Mouse (Mus musculus): ENCODE measurements around the gene Dapk1. TPM values are rescaled to one million over a fixed set of nuclear protein-coding genes. Genes with fewer than 3 reads are reported as not detected.

Gene Dapk1
- polyA plus RNA-seq, 1 experiment: 7.4 TPM

DNA sequence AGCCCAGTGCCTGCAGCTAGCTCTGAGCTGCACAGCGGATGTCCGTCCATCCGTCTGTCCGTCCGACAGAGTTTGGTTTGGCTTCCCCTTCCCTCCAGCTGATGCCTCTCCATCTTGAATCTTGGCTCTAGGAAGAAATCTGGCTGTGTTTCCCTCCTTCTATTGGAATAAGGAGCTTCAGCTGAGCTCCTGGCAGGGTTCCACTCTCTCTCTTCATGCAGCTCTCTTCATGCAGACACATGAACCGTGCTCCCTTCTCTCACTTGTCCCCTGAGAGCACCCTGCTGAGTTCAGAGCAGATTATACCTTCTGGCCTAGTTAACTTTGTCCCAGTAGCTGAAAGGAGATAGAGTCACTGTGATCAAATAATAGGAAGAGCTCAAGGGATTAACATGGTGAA is 83.5 kb downstream of the Dapk1 start:
- H3K4me1 ChIP-seq: peaks cover 43% of the 10 kb centered on the region
- peaks cover 36% of the 10 kb centered on the region for H3K36me3 ChIP-seq (replicated peaks; ENCODE audit: low read length)
- H3K4me3 ChIP-seq (replicated peaks): no peak overlapping the region
- H3K9me3 ChIP-seq: no peaks in the 10 kb centered on the region
- no peaks in the 10 kb centered on the region for H3K27me3 ChIP-seq (replicated peaks)
- no peak for TF ChIP-seq FLI1 (IDR thresholded peaks at IDR 0.05; ENCODE audit: low read length)
- no peak for TF ChIP-seq GATA1 (IDR thresholded peaks at IDR 0.05; ENCODE audit: borderline replicate concordance, low read length)

- peaks cover 34% of the 10 kb centered on the region for H3K36me3 ChIP-seq (replicated peaks; ENCODE audit: low read length)
- no peaks in the 10 kb centered on the region for H3K27me3 ChIP-seq (replicated peaks)
- H3K9me3 ChIP-seq: no peaks in the 10 kb centered on the region
- no peak for TF ChIP-seq GATA1 (IDR thresholded peaks at IDR 0.05; ENCODE audit: borderline replicate concordance, low read length)
- TF ChIP-seq FLI1 (IDR thresholded peaks at IDR 0.05; ENCODE audit: low read length): no peak
- no peak overlapping the region for H3K4me3 ChIP-seq (replicated peaks)
- peaks cover 43% of the 10 kb centered on the region for H3K4me1 ChIP-seq
These were observed 84.4 kb downstream of the Dapk1 start for GRCm38 (mm10) chr13:60686024-60686663.

DNA sequence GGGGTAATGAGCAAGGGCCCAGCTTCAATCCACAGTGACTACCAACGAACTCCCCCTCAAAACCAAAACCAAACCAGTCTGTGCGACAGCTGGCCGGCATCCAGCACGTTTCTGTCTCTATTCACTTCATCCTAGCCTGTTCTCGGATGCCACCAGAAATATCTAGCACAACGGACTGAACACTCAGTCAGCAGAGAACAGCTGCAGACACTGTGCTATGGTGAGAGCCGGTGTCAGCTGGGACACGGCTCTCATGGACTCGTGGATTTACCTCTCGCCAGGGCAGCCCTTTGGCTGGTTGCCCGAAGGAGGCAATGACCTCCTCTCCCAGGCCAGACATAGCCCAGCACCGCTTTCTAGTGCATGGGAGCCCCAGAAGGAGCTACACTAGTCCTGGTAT is 85.2 kb downstream of the Dapk1 start:
- Histone ChIP-seq H3K27me3 (replicated peaks) (no peaks in the 10 kb centered on the region), H3K9me3 (peaks cover 5% of the 10 kb centered on the region), H3K4me1 (peaks cover 49% of the 10 kb centered on the region), H3K36me3 (replicated peaks; ENCODE audit: low read length) (peaks cover 42% of the 10 kb centered on the region), H3K4me3 (replicated peaks) (no peak overlapping the region)
- no peak for TF ChIP-seq GATA1 (IDR thresholded peaks at IDR 0.05; ENCODE audit: borderline replicate concordance, low read length)
- no peak for TF ChIP-seq FLI1 (IDR thresholded peaks at IDR 0.05; ENCODE audit: low read length)

- H3K4me1 ChIP-seq: peaks cover 47% of the 10 kb centered on the region
- H3K9me3 ChIP-seq: peaks cover 9% of the 10 kb centered on the region
- H3K27me3 ChIP-seq (replicated peaks): no peaks in the 10 kb centered on the region
- peaks cover 42% of the 10 kb centered on the region for H3K36me3 ChIP-seq (replicated peaks; ENCODE audit: low read length)
- H3K4me3 ChIP-seq (replicated peaks): no peak overlapping the region
- TF ChIP-seq GATA1 (IDR thresholded peaks at IDR 0.05; ENCODE audit: borderline replicate concordance, low read length): no peak
- TF ChIP-seq FLI1 (IDR thresholded peaks at IDR 0.05; ENCODE audit: low read length): no peak
These were observed 85.7 kb downstream of the Dapk1 start for GRCm38 (mm10) chr13:60687462-60687861.

DNA sequence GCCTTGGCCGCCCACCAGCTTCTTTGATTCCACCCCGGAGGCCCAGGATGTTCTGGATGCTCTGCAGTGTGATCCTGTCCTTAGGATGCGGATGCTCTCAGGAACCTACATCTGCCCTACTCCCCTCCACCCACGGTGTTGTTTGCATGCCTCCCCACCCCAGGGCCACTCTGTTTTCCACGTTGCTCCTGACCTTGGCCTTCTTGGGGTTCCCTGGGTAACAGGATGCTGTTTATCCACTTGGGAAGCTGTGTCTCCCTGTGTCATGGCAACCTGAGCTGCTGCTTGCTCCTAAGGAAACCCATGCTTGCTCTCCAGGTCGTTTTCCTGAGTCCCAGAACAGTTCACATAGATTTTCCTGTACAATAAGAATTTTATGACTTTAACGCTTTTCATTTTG is 86.1 kb downstream of the Dapk1 start:
- peaks cover 9% of the 10 kb centered on the region for H3K9me3 ChIP-seq
- H3K4me3 ChIP-seq (replicated peaks): no peak overlapping the region
- TF ChIP-seq FLI1 (IDR thresholded peaks at IDR 0.05; ENCODE audit: low read length) (no peak), GATA1 (IDR thresholded peaks at IDR 0.05; ENCODE audit: borderline replicate concordance, low read length) (no peak)
- peaks cover 42% of the 10 kb centered on the region for H3K36me3 ChIP-seq (replicated peaks; ENCODE audit: low read length)
- peaks cover 42% of the 10 kb centered on the region for H3K4me1 ChIP-seq
- no peaks in the 10 kb centered on the region for H3K27me3 ChIP-seq (replicated peaks)

- TF ChIP-seq GATA1 (IDR thresholded peaks at IDR 0.05; ENCODE audit: borderline replicate concordance, low read length): no peak
- TF ChIP-seq FLI1 (IDR thresholded peaks at IDR 0.05; ENCODE audit: low read length): no peak
- Histone ChIP-seq H3K36me3 (replicated peaks; ENCODE audit: low read length) (peaks cover 37% of the 10 kb centered on the region), H3K9me3 (peaks cover 9% of the 10 kb centered on the region)
These were observed 89.2 kb downstream of the Dapk1 start for GRCm38 (mm10) chr13:60690921-60691320.

GRCm38 (mm10) chr13:60691940-60692339 is 90.2 kb downstream of the Dapk1 start:
- H3K4me1 ChIP-seq: peaks cover 44% of the 10 kb centered on the region
- peaks cover 42% of the 10 kb centered on the region for H3K36me3 ChIP-seq (replicated peaks; ENCODE audit: low read length)
- no peak for TF ChIP-seq GATA1 (IDR thresholded peaks at IDR 0.05; ENCODE audit: borderline replicate concordance, low read length)
- TF ChIP-seq FLI1 (IDR thresholded peaks at IDR 0.05; ENCODE audit: low read length): no peak
- peak overlapping the region; percentile 8 for H3K4me3 ChIP-seq (replicated peaks)
- no peaks in the 10 kb centered on the region for H3K27me3 ChIP-seq (replicated peaks)
- H3K9me3 ChIP-seq: peaks cover 9% of the 10 kb centered on the region

More at GRCm38 (mm10) chr13:60690921-60691320, 89.2 kb downstream of the Dapk1 start:
- Histone ChIP-seq H3K27me3 (replicated peaks) (no peaks in the 10 kb centered on the region), H3K4me1 (peaks cover 42% of the 10 kb centered on the region), H3K4me3 (replicated peaks) (no peak overlapping the region)

DNA sequence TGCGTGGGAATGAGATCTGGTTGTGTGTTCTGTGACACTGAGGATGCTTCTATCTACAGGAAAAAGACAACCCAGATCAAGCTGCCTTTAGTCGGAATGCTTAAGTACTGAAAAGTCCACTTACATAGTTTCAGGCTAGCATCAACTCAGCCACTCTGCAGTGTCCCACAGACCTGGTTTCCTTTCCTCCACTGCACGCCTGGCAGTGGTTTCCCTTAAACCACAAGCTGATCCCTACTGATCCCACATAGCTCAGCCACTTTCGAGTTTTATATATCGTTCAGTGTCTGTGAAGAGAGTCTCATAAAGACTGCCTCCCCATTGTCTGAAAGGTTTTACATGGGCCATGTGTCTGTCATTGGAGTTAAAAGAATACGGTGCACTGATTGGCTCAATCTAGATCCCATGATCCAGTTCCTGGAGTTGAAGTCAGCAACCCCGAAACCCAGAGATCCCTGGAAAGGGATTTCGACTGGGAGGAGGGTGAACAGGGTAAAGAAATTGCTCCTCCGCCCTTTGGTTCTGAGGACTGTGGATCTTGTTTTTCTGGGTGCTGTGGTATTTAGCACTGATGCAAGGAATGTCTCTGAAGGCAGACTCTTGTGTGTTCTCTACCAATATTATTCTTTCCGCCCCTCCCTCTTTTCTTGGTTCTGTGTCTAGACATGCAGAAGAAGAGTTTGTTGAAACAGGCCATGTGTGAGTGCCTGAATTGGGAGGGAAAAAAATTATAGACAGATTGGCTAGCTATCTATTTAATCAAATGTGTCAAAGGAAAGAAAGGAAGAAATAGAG is 93.6 kb downstream of the Dapk1 start:
- H3K27me3 ChIP-seq (replicated peaks): no peaks in the 10 kb centered on the region
- peaks cover 44% of the 10 kb centered on the region for H3K36me3 ChIP-seq (replicated peaks; ENCODE audit: low read length)
- H3K4me3 ChIP-seq (replicated peaks): peak overlapping the region; percentile 34
- peaks cover 58% of the 10 kb centered on the region for H3K4me1 ChIP-seq
- peaks cover 9% of the 10 kb centered on the region for H3K9me3 ChIP-seq
- TF ChIP-seq FLI1 (IDR thresholded peaks at IDR 0.05; ENCODE audit: low read length) (no peak), GATA1 (IDR thresholded peaks at IDR 0.05; ENCODE audit: borderline replicate concordance, low read length) (no peak; the same call in 2 of the 3 replicates)

- Histone ChIP-seq H3K4me3 (replicated peaks) (no peak overlapping the region), H3K27me3 (replicated peaks) (no peaks in the 10 kb centered on the region), H3K36me3 (replicated peaks; ENCODE audit: low read length) (peaks cover 49% of the 10 kb centered on the region), H3K4me1 (peaks cover 62% of the 10 kb centered on the region), H3K9me3 (peaks cover 9% of the 10 kb centered on the region)
- no peak for TF ChIP-seq FLI1 (IDR thresholded peaks at IDR 0.05; ENCODE audit: low read length)
- TF ChIP-seq GATA1 (IDR thresholded peaks at IDR 0.05; ENCODE audit: borderline replicate concordance, low read length): no peak
These were observed 94.6 kb downstream of the Dapk1 start for GRCm38 (mm10) chr13:60696323-60696722.

GRCm38 (mm10) chr13:60696741-60697140 is 95.0 kb downstream of the Dapk1 start:
- TF ChIP-seq GATA1 (IDR thresholded peaks at IDR 0.05; ENCODE audit: borderline replicate concordance, low read length) (no peak), FLI1 (IDR thresholded peaks at IDR 0.05; ENCODE audit: low read length) (no peak)
- Histone ChIP-seq H3K4me1 (peaks cover 58% of the 10 kb centered on the region), H3K36me3 (replicated peaks; ENCODE audit: low read length) (peaks cover 49% of the 10 kb centered on the region), H3K27me3 (replicated peaks) (no peaks in the 10 kb centered on the region), H3K4me3 (replicated peaks) (no peak overlapping the region), H3K9me3 (peaks cover 6% of the 10 kb centered on the region)
